Mouse (Mus musculus) cortical plate, adult 2 months (tissue): Measurements from ENCODE around the gene Xpr1.

Experiments
- CTCF ChIP-seq: fragments of 200-500 bp; IDR thresholded peaks from 2 replicates; pipeline ENCODE4 v1.5.1; 2011; ENCODE audit warnings: mild to moderate bottlenecking, control low read depth, low read length; ENCODE audit not compliant: insufficient read depth; ENCODE audit errors: extremely low read depth
- POLR2A ChIP-seq: fragments of 200-500 bp; IDR thresholded peaks from 2 replicates; pipeline ENCODE4 v1.6.1; 2011; ENCODE audit warnings: mild to moderate bottlenecking, low read length, control low read depth; ENCODE audit not compliant: insufficient read depth; ENCODE audit errors: extremely low read depth

DNA sequence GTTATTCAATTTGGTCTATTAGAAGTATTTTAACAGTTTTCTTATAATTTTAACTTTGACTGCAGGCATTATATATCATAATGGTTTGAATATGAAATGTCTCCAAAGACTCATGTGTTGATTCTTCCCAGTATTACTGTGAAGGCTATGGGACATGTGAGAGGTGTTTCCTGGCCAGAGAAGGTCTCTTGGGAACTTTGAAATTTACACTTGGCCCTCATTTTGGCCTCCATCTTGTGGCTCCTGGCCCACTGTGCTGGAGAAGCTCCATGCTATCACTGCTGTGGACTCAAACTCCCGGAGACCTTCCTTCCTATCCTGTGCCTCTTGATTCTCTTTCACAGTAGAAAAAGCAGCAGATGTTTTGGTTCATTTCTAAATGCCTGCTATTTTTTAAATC lies 127.8 kb downstream of the Xpr1 start:
- no peak for TF ChIP-seq POLR2A
- TF ChIP-seq CTCF, result no peak
